ENCODE assay signal across 8 mouse cellular contexts in genomic region chr3:95024551-95024950, GRCm38 (mm10). TPM values are rescaled to one million over a fixed set of nuclear protein-coding genes. Genes with fewer than 3 reads are reported as not detected.
DNase-seq lines count a peak whose midpoint lies in the region.

No protein-coding gene starts in this region.

- H3K36me3 ChIP-seq in limb, embryonic 10.5 days: peaks cover 6% of the 10 kb centered on the region; the same call in 1 of the 2 replicates

- H3K27me3 ChIP-seq in limb, embryonic 10.5 days (ENCODE audit: low read depth, poor library complexity, severe bottlenecking): no peaks in the 10 kb centered on the region

- H3K9me3 ChIP-seq in limb, embryonic 10.5 days (replicated peaks): no peaks in the 10 kb centered on the region

- no peak overlapping the region for H3K4me3 ChIP-seq in limb, embryonic 10.5 days

- DNase-seq in adrenal gland, postnatal 14 days: peak; percentile 66
- DNase-seq in adrenal gland, adult 18-20 months (ENCODE audit: low spot score in 2 of 2): no peak
- peak; percentile 35 for DNase-seq in ovary, adult 18-20 months (ENCODE audit: low spot score)
- DNase-seq in ovary, postnatal 10 days (ENCODE audit: low spot score): no peak
- no peak for DNase-seq in limb, embryonic 10.5 days (ENCODE audit: low spot score)
- peak; percentile 34 for DNase-seq in right cerebral cortex, postnatal 25 days
- no peak for DNase-seq in cerebellum, adult 11 months
- no peak for DNase-seq in gastrocnemius, postnatal 25 days

- 41% methylated on average over 11 of the region's 11 CpGs for WGBS in limb, embryonic 10.5 days

- peaks cover 23% of the 10 kb centered on the region for H3K4me1 ChIP-seq in limb, embryonic 10.5 days

- H3K27ac ChIP-seq in limb, embryonic 10.5 days: 0 out of 2 replicates have a peak overlapping the region, but pooled peaks have one; percentile 31

RNA-seq across cellular contexts. Expression of gene Zfp687, which starts 9.3 kb away (rescaled TPM):
- 30.9 and 33.2 TPM in 2 replicates for total RNA-seq in adrenal gland, postnatal 14 days (2021)
- 10 to 100 TPM; 22.7 to 26.1 TPM for total RNA-seq in adrenal gland, adult 18-20 months (2021)
- polyA plus RNA-seq in limb, embryonic 10.5 days (2016; fragmentation: Nextera tagmentation; extraction: Ambion mirVana): 38.6 and 40.8 TPM in 2 replicates
- 1 to 10 TPM; 8.4 to 8.9 TPM for total RNA-seq in gastrocnemius, postnatal 25 days (2021)

RNA-seq across cellular contexts. Expression of gene Psmd4, which starts 17.9 kb away (rescaled TPM):
- total RNA-seq in adrenal gland, postnatal 14 days (2021): 218 and 243 TPM in 2 replicates
- 100 to 1,000 TPM; 267 to 274 TPM for total RNA-seq in adrenal gland, adult 18-20 months (2021)
- 365 and 382 TPM in 2 replicates for polyA plus RNA-seq in limb, embryonic 10.5 days (2016; fragmentation: Nextera tagmentation; extraction: Ambion mirVana)
- 100 to 1,000 TPM; 163 to 181 TPM for total RNA-seq in gastrocnemius, postnatal 25 days (2021)

RNA-seq across cellular contexts. Expression of gene Pi4kb, which starts 50.0 kb away (rescaled TPM):
- total RNA-seq in adrenal gland, postnatal 14 days (2021): 40.5 and 46.3 TPM in 2 replicates
- total RNA-seq in adrenal gland, adult 18-20 months (2021): 10 to 100 TPM; 62.9 to 65.3 TPM
- 18.9 and 22.2 TPM in 2 replicates for polyA plus RNA-seq in limb, embryonic 10.5 days (2016; fragmentation: Nextera tagmentation; extraction: Ambion mirVana)
- total RNA-seq in gastrocnemius, postnatal 25 days (2021): 10 to 100 TPM; 20.2 to 23.8 TPM

Comparison
In these comparisons a context has a peak if more than half of its experiments do, and no peak if none do; other contexts are left out.
1. DNase-seq: peak in adrenal gland, postnatal 14 days (single experiment), ovary, adult 18-20 months (single experiment) and right cerebral cortex, postnatal 25 days (single experiment); none in adrenal gland, adult 18-20 months (0 of 2), ovary, postnatal 10 days (single experiment), limb, embryonic 10.5 days (single experiment), cerebellum, adult 11 months (single experiment) and gastrocnemius, postnatal 25 days (single experiment).